Mouse (Mus musculus) kidney, postnatal 36 days (tissue): ENCODE data around the gene Frmpd1.

Source experiments
- DNase-seq, 2 experiments: peaks; one replicate each; pipeline ENCODE4 v3.0.0; 2021 to 2022; ENCODE audit warnings: mixed read lengths in 2 of 2

The Frmpd1 gene

GRCm38 (mm10) chr4:45241330-45241729, 56.7 kb downstream of the Frmpd1 start:
- no peak for DNase-seq

DNA sequence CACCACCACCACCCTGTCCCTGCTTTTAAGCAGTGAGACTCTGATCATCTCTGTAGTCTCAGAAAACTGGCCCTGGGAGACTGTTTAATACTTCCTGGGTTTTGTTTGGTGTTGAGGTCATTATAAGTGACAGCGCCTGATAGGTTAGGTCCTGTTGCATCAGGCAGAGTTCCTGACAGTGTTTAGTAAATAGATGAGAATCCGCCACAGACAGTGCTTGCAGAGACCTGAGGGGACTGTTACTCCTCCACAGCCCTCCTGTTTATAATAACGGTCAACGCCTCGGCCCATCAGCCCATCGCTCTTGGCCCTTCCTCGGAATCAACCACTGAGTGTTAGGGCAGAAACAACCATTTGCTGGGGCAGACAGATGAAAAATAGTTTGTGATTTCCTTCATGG, 57.5 kb downstream of the Frmpd1 start:
- DNase-seq: no peak

DNA sequence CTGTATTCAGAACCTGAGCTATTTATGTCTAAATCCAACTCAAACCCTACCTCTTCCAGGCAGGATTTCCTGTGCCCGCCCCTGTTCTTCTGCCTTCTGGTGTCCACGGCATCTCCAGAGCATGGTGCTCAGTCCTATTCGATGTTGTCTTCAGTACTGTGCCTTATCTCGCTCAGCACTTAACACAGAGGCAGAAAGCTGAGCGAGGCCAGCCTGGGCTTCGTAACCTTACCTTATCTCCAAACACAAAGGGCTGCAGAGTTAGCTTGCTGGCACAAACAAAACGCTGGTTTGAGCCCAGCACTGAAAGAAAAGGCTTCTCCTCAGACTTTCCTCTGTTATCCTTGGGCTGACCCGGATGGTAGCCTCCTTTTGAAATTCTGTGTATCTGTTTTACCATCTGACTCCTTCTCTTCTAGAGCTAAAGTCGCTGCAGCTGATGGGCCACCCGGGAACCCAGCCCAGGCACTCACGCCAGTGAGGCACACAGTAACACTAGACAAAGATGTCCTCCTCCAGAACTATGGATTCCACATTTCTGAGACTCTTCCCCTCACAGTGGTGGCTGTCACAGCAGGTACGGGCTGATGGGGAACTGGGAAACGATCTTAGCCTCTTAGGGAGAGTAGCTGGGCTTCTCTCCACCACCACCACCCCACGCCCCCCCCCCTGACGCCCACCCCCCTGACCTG, 58.7 kb downstream of the Frmpd1 start:
- no peak for DNase-seq

- no peak for DNase-seq
Observed at GRCm38 (mm10) chr4:45251265-45251664, 66.6 kb downstream of the Frmpd1 start.

- peak in 1 of 2 experiments; percentile 2 for DNase-seq
Observed at GRCm38 (mm10) chr4:45252861-45253262, 68.2 kb downstream of the Frmpd1 start.

DNA sequence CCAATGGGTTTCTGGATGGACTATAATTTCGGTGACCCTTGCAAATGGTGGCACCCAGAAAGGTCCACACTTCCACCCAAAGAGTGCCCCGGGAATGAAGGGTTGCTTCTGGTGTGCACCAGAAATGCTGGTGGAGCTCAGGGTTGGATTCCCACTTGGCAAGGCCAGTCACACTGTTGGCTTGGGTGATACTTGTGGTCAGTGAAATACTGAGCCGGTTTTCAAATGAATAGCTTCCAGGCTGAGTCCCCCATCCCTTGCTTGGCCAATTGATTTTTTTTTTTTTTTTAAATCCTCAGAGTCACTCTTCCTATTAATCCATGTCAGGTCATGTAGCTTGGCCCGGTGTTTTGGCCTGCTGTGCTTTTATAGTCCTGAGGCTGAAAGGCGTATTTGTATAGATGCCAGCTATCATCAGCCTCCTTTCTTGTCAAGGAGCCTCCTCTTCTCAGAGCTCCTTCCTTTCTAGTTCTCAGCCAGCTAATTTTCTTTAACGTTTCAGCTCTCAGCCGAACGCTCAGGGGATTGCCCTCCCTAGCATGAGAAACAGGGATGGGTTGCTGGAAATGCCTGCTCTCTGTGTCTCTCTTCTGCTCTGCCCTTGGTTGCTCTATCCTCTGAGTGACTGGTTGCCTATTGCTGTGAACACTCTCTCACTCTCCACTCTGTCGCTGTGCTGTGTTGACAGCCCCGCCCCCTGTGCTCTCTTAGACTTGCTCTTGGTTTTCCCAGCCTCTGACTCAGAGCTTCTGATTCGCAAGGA, 69.3 kb downstream of the Frmpd1 start:
- DNase-seq: no peak

- no peak for DNase-seq
Observed at GRCm38 (mm10) chr4:45259232-45259832, 74.7 kb downstream of the Frmpd1 start.

GRCm38 (mm10) chr4:45261551-45261950, 76.9 kb downstream of the Frmpd1 start:
- no peak for DNase-seq

- DNase-seq: no peak
Observed at GRCm38 (mm10) chr4:45267883-45268282, 83.2 kb downstream of the Frmpd1 start.

DNA sequence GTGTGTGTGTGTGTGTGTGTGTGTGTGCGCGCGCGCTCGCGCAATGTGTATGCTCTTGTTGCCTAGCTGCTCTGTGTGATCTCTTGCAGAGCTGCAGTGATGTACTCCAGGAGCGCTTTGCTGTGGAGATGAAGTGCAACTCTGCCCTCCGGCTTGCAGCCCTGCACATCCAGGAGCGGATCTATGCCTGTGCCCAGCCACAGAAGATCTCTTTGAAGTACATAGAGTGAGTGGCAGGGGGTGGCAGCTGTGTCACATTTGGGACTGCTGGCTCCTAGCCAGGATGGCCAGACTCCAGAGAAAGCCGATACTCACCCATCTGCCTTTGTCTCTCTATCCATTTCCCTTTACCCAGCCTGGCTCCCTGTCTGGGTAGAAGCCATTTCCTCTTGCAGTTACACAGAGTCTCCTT, 86.4 kb downstream of the Frmpd1 start:
- peak; percentile 11 to 38 for DNase-seq

DNA sequence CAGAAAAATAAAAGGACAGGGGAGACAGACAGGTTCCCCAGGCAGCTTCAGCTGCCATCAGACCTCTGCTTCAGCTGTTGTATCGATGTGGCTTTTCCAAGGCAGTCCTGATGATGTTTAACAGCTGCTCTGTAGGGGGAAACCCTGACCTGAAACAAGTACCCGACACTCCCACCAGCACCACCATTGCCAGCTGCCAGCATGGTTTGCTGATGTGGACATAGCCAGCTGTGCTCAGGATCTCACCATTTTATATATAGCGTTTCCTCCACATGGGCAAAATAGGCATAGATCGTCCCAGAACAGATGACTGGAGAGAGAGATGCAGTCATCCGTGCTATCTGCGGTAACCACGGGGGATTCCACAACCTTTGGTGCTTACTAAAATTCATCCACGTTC, 91.1 kb downstream of the Frmpd1 start:
- DNase-seq: no peak

- DNase-seq: peak in 1 of 2 experiments; percentile 16
Observed at GRCm38 (mm10) chr4:45279292-45279691, 94.6 kb downstream of the Frmpd1 start.

GRCm38 (mm10) chr4:45279981-45280548, 95.4 kb downstream of the Frmpd1 start:
- DNase-seq: peak; percentile 74 to 79

DNA sequence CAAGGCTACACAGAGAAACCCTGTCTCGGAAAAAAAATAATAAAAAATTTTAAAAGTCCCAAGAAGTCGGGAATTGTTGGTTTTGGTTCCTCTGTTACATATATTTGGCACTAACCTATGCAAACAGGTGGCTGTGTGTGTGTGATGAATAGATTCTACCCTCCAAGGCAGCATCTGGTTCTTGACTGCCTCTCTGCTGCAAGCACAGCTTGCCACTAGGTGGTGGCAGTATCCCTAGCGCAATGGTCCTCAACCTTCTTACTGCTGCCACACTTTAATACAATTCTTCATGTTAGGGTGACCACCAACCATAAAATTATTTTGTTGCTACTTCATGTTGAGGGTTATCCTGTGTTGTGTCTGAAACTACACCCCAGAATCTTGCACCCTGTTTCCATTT, 101.6 kb downstream of the Frmpd1 start:
- DNase-seq: peak in 1 of 2 experiments; percentile 32

DNA sequence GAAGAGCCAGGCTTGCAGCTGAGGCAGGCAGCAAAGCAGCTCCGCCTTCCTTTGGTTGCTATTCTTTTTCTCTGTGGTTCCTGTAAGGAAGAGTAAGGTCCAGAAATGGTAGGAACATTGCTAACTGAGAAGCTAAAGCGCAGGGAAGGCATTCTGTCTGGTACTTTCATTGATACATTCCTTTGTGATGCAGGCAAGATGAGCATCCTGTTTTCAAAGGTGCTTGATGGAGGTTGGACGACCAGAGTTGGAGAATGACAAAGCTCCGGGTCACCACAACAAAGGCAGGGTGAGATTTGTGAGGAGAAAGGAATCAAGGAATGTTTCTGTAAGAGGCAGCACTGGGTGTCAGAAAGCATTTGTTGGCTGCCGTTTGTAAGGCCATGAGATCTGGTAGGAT, 103.2 kb downstream of the Frmpd1 start:
- no peak for DNase-seq

DNA sequence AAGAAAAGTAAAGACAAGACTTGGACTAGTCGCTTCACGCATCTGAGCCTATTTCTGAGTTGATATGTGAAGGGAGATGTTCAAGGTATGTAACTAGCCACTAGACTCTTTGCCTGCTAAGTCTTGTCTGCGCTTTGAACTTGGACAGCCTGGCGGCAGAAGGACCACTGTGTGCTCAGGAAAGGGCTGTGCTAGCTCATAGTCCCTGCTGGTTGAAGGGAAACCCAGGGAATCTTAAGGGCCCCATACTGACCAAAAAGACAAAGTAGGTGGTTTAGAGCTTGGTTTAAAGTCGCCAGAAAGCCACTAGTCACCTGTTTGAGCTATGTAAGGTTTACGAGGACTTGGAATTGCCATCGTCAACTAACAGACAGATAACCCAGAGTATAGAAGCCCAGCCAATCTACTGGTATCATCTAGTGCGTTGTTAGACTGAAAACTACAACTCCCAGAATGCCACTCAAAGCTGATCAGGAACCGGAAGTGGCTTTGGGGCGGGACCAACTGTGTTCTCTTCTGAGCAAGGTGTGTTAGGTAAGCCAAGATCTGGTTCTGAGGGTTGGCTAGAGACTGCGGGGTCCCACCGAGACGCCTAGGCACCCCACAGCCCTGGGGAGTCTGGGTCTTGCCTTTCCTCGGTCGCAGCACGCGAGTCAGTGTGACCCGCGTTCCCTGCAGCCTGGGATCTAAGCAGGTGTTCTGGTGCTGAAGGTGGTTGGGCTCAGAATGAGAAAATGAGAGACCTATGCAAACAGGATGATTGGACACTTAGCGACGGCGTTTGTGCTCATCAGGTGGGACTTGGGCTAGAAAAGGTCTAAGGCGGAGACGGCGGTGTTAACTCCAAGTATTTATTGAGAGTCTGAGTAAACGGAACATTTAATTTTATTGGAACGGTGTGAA, 112.2 kb downstream of the Frmpd1 start, which contains the start of gene Trmt10b:
Gene Trmt10b (plus strand): TSS at position 466 of the 903 bp plus-strand sequence.
- peak; percentile 89 for DNase-seq

GRCm38 (mm10) chr4:45305536-45305935, 120.9 kb downstream of the Frmpd1 start:
- no peak for DNase-seq

GRCm38 (mm10) chr4:45308046-45308445, 123.4 kb downstream of the Frmpd1 start:
- peak in 1 of 2 experiments; percentile 50 for DNase-seq

DNA sequence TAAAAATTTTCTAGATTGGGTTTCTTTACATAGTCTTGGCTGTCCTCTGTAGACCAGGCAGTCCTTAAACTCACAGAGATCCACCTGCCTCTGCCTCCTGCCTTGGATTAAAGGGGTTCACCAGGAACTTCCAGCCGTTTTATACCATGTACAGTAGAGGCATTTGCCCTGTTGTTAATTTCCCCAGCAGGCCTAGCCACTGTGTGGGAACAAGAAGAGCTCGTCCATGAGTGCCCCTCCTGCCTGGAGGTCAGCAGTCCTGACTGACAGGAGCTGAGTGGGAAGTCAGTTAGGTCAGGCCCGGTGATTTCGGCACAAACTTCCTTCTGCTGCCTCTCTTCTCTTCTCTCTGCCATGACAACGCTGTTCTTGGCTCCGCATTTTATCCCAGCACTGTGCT, 123.9 kb downstream of the Frmpd1 start:
- no peak for DNase-seq

DNA sequence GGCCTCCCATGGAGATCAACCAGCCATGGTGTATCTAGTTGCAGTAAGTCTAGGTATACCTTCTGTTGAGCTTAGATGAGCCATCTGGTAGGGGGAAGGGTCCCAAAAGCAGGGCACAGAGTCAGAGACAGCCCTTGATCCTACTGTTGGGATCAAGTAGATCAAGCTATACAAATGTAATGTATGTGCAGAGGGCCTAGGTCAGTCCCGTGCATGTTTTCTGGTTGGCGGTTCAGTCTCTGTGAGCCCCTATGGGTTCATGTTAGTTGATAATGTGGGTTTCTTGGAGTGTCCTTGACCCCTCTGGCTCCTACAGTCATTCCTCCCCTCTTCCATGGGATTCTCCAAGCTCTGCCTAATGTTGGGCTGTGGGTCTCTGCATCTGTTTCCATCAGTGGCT, 126.4 kb downstream of the Frmpd1 start:
- DNase-seq: no peak

DNA sequence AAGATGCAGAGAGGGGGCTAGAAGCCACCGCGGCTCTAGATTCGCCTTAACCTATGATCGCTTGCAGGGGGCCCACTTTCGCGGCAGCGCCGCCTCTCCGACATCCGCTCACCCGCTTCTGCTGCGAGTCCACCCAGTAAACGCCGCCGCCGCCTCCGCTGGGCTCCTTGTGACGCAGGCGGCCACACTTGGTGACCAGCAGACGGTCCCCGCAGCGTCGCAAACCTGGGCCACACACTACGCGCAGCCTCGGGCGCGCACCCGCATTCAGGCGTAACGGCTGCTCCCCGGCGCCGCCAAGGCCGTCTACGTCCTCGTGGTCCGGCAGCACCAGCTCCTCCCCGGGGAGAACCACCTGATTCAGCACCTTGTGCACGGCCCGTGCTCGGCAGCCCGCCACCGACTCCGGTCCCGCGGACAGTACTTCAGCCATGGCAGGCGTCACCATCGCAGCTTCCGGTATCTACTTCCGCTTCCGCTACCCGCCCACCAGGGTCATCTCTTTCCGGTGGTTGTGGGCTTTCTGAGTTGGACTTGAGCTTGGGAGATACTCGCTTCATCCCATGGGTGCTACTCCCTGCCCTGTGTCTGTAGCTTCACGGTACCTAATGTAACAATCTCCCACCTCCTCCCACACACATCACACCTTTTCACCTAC, 135.6 kb downstream of the Frmpd1 start:
- DNase-seq: peak; percentile 92

GRCm38 (mm10) chr4:45331139-45331538, 146.5 kb downstream of the Frmpd1 start:
- DNase-seq: peak in 1 of 2 experiments; percentile 28
